Mouse (Mus musculus): ENCODE data around the gene Fam174a.

Fam174a gene

GRCm38 (mm10) chr1:95313393-95314228 lies at the start of gene Fam174a:
TSS of gene Fam174a (plus strand) at chr1:95313623.
- DNase-seq (ENCODE audit: low spot score): peak; percentile 92

- DNase-seq (ENCODE audit: low spot score): no peak
Observed at GRCm38 (mm10) chr1:95263843-95264242, 49.6 kb upstream of the Fam174a start.

DNA sequence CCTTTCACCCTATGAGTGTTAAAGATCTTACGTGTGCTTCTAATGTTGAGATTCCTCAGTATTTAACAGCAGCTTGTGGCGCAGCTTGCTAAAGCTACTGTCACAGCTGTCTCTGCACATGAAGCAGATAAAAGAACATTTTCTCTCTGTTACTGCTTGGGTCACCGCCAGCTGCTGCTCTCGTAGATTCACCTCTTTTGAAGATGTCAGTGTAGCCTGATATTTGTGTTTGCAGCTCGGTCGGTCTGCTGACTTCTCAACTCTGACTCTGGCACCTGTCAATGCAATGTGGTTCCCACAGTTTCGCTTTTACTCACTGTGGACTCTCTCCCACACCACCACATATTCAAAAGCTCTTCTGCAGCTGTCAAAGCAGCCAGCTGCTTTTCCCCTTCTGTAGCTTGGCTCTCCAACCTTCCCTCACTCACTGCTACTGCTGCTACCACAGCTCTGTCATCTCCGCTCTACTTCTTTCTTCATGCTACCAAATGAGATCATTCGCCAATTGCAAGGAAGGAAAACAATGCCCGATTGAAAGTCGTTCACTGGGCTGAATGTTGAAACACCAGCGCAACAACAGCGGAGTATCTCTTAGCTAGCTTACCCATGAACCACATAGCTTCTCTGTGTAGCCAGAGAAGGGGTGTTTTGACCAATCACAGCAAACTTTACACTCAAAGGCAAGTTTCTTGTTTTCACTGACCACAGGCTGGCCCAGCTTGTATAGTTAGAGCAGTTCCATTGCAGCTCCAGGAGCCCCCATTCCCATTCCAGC lies 45.3 kb upstream of the Fam174a start:
- peak; percentile 25 for DNase-seq (ENCODE audit: low spot score)

DNA sequence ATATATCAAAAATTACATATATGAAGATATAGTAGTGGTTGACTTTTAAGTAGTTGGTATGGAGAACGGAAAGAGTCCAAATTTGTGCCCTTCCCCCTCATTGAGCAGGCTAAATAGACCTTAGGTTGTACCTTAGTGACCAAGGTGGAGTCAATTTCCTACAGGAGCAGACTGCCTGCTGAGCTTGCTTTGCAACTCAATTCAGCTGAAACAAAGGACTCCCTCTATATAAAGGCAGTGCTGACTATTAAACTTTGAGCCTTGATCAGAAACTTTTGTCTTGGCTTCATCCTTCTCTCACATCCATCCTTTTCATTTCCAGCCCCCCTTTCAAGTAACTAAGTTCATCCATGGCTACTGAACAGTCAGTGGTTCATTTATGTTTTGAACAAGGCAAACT lies 40.1 kb upstream of the Fam174a start:
- DNase-seq (ENCODE audit: low spot score): no peak

- no peak for DNase-seq (ENCODE audit: low spot score)
Observed at GRCm38 (mm10) chr1:95308324-95308723, 5.1 kb upstream of the Fam174a start.

GRCm38 (mm10) chr1:95314229-95314555 lies 769 bp downstream of the Fam174a start:
- DNase-seq (ENCODE audit: low spot score): no peak

- no peak for DNase-seq (ENCODE audit: low spot score)
Observed at GRCm38 (mm10) chr1:95315981-95316380, 2.6 kb downstream of the Fam174a start.

- no peak for DNase-seq (ENCODE audit: low spot score)
Observed at GRCm38 (mm10) chr1:95322219-95322618, 8.8 kb downstream of the Fam174a start.

DNA sequence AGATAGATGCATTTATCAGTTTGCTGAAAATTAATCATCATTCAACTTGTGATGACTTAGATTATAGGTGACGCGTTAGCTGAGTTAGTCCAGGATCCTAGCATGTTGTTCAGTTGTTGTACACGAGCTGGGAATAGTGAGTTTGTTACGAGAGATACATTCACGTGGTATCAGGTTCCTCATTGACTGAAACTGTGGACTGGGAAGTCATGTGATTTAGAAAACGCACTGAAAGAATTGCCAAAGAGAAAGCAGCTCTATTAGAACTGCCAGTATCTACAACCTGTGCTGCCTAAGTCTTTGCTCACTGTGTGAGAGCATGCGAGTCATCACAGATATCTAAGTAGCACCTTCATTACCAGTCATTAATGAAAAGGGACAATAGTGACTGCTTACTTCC lies 9.6 kb downstream of the Fam174a start:
- no peak for DNase-seq (ENCODE audit: low spot score)

DNA sequence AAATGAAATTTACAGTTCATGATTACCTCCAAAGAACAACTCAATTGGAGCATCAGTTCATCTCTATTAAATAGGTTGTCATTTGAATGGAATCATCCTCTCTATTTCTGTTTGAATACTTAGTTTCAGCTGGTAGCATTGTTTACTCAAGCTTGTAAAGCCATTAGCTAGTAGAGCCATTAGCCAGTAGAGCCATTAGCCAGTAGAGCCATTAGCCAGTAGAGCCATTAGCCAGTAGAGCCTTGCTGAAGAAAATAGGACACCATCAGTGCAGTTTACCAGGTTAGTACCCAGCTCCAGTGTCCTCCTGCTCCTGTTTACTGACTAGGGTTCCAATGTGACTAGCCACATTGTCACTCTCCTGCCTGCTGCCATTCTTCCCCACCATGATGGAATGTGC lies 13.4 kb downstream of the Fam174a start:
- no peak for DNase-seq (ENCODE audit: low spot score)

- no peak for DNase-seq (ENCODE audit: low spot score)
Observed at GRCm38 (mm10) chr1:95339618-95340017, 26.2 kb downstream of the Fam174a start.

DNA sequence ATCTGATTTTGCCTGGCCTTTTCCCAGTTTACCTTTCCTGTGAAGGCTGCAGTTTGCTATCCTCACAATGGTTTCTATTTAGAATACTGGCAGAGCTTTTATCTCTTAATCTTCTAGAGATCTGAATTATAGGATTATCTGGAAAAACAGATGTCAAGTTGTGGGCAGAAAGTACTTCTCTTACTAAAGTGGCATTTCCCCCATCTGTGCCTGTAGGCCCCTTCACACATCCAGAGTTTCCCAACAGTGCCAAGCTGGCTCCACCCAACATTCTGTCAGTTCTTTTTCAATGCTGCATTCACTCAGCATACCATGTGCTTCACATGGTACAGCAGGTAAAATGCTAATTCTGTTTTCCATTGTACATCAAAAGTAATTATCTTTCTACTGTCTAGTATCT lies 28.8 kb downstream of the Fam174a start:
- DNase-seq (ENCODE audit: low spot score): no peak

- DNase-seq (ENCODE audit: low spot score): no peak
Observed at GRCm38 (mm10) chr1:95343585-95344485, 30.4 kb downstream of the Fam174a start.

DNA sequence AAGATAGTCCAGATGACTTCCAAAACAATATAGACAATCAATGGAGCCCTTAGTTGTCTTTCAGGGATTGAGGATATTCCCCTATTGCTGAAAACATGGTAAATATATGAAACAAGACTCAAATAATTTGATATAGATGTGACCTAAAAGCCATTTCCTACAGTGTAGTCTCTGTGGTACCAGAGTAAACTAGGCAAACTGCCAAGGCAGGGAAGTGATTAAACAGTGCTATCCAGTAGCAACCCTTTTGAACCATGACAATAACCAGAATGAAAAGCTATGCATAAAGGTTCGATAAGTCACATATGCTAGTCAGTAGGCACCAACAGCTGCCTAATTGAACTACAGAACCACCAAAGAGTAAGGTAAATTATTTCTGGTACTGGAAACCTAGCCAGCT lies 40.7 kb downstream of the Fam174a start:
- DNase-seq (ENCODE audit: low spot score): no peak

GRCm38 (mm10) chr1:95356904-95357303 lies 43.5 kb downstream of the Fam174a start:
- DNase-seq (ENCODE audit: low spot score): no peak

DNA sequence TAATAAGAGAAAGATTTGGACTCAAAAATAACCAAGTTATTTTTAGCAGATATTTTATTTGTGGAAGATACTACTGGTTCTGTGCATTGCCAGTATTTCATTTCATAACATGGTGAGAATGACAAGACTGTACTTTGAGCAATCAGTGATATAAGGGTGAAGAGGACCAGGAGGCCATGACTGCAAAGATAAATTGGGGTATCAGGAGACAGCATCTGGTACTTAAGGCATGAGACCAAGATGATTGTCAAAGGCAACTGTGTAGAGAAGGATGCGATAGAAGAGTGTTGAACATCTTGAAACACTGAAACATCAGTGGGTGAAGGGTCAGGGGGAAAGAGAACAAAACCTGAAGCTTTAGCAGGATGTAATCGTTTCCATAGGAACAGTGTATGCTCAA lies 50.3 kb downstream of the Fam174a start:
- no peak for DNase-seq (ENCODE audit: low spot score)

GRCm38 (mm10) chr1:95366616-95367373 lies 53.4 kb downstream of the Fam174a start:
- DNase-seq (ENCODE audit: low spot score): no peak

DNA sequence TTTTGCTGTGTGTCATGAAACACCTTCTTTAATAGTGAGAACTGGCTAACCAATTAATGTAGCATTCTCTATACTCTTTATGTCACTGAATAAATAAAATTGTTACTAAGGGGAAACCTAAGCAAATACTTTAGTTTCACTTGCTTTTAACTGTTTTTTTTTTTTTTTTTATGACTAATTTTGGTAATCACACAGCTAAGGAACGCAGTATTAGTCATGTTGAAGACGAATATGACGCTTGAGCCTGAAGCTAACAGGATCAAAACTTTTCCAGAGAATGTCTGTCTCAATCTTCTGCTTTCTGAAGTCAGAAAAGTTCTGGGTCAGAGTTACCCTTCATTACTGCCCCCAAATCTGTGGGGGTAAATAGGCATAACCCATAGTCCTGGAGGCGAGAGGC lies 54.3 kb downstream of the Fam174a start:
- no peak for DNase-seq (ENCODE audit: low spot score)

- DNase-seq (ENCODE audit: low spot score): no peak
Observed at GRCm38 (mm10) chr1:95375443-95375842, 62.0 kb downstream of the Fam174a start.

DNA sequence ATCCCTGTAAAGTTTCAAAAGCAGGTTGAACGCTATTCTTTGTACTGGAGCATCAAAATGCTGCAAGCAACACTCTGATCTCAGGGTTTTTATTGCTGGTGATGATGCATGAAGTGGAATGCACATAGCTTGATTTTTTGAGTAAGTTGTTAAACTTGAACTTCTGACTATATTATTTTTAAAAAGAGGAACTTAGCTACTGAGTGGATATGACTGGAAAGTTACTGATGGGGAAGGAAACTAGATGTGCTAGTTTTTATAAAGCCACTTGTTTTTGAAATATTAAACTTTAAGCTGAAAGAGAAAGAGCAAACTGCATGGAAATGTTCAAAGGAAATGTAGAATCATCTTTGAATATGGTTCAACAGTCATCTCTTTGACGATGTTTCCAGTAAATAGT lies 67.6 kb downstream of the Fam174a start:
- DNase-seq (ENCODE audit: low spot score): no peak
